Mouse (Mus musculus): Measurements from ENCODE around the gene Ahcyl1. TPM values are rescaled to one million over a fixed set of nuclear protein-coding genes. Genes with fewer than 3 reads are reported as not detected.
"Not testable (repeated sequence)": the region's sequence is repeated elsewhere in the genome, so short reads cannot be mapped to it uniquely, and the experiment has no call there.

Gene Ahcyl1
- polyA plus RNA-seq, 1 experiment, result 53.1 TPM

GRCm38 (mm10) chr3:107667426-107667825 lies 28.9 kb downstream of the Ahcyl1 start:
- Histone ChIP-seq H3K4me1 (ENCODE audit: control insufficient read depth, insufficient read depth, low read length) (no peaks in the 10 kb centered on the region), H3K4me3 (replicated peaks; ENCODE audit: extremely low read depth, low read depth, low read length) (no peak overlapping the region)
- WGBS, result 78% methylated on average over 6 of the region's 6 CpGs
- TF ChIP-seq CTCF (IDR thresholded peaks at IDR 0.05; ENCODE audit: insufficient read depth, low read length) (no peak), POLR2A (IDR thresholded peaks at IDR 0.05; ENCODE audit: borderline replicate concordance, extremely low read depth, low read depth, low read length) (no peak)
- no peak for DNase-seq

GRCm38 (mm10) chr3:107664641-107665040 lies 31.7 kb downstream of the Ahcyl1 start:
- no peak overlapping the region for H3K4me3 ChIP-seq (replicated peaks; ENCODE audit: extremely low read depth, low read depth, low read length)
- no peaks in the 10 kb centered on the region for H3K4me1 ChIP-seq (ENCODE audit: control insufficient read depth, insufficient read depth, low read length)
- TF ChIP-seq POLR2A (IDR thresholded peaks at IDR 0.05; ENCODE audit: borderline replicate concordance, extremely low read depth, low read depth, low read length) (no peak), CTCF (IDR thresholded peaks at IDR 0.05; ENCODE audit: insufficient read depth, low read length) (no peak)
- no peak for DNase-seq
- WGBS, result 93% methylated on average over 1 of the region's 1 CpGs

GRCm38 (mm10) chr3:107659000-107659399 lies 37.4 kb downstream of the Ahcyl1 start:
- TF ChIP-seq POLR2A (IDR thresholded peaks at IDR 0.05; ENCODE audit: borderline replicate concordance, extremely low read depth, low read depth, low read length) (no peak), CTCF (IDR thresholded peaks at IDR 0.05; ENCODE audit: insufficient read depth, low read length) (no peak)

GRCm38 (mm10) chr3:107656888-107657287 lies 39.5 kb downstream of the Ahcyl1 start:
- Histone ChIP-seq H3K4me3 (replicated peaks; ENCODE audit: extremely low read depth, low read depth, low read length) (no peak overlapping the region), H3K4me1 (ENCODE audit: control insufficient read depth, insufficient read depth, low read length) (no peaks in the 10 kb centered on the region)
- DNase-seq, result no peak
- WGBS, result 63% methylated on average over 4 of the region's 4 CpGs
- TF ChIP-seq POLR2A (IDR thresholded peaks at IDR 0.05; ENCODE audit: borderline replicate concordance, extremely low read depth, low read depth, low read length), result no peak
- TF ChIP-seq CTCF (IDR thresholded peaks at IDR 0.05; ENCODE audit: insufficient read depth, low read length), result no peak

More at GRCm38 (mm10) chr3:107659000-107659399, 37.4 kb downstream of the Ahcyl1 start:
- 95% methylated on average over 1 of the region's 1 CpGs for WGBS
- DNase-seq, result no peak
- no peaks in the 10 kb centered on the region for H3K4me1 ChIP-seq (ENCODE audit: control insufficient read depth, insufficient read depth, low read length)
- no peak overlapping the region for H3K4me3 ChIP-seq (replicated peaks; ENCODE audit: extremely low read depth, low read depth, low read length)

- DNase-seq, result no peak
- Histone ChIP-seq H3K4me1 (ENCODE audit: control insufficient read depth, insufficient read depth, low read length) (no peaks in the 10 kb centered on the region), H3K4me3 (replicated peaks; ENCODE audit: extremely low read depth, low read depth, low read length) (no peak overlapping the region)
- TF ChIP-seq POLR2A (IDR thresholded peaks at IDR 0.05; ENCODE audit: borderline replicate concordance, extremely low read depth, low read depth, low read length) (no peak), CTCF (IDR thresholded peaks at IDR 0.05; ENCODE audit: insufficient read depth, low read length) (no peak)
- WGBS, result 85% methylated on average over 2 of the region's 2 CpGs
Measured at GRCm38 (mm10) chr3:107656151-107656550, 40.2 kb downstream of the Ahcyl1 start.

- Histone ChIP-seq H3K4me3 (replicated peaks; ENCODE audit: extremely low read depth, low read depth, low read length) (no peak overlapping the region), H3K4me1 (ENCODE audit: control insufficient read depth, insufficient read depth, low read length) (no peaks in the 10 kb centered on the region)
- TF ChIP-seq CTCF (IDR thresholded peaks at IDR 0.05; ENCODE audit: insufficient read depth, low read length) (no peak), POLR2A (IDR thresholded peaks at IDR 0.05; ENCODE audit: borderline replicate concordance, extremely low read depth, low read depth, low read length) (no peak)
- WGBS, result 64% methylated on average over 3 of the region's 3 CpGs
- DNase-seq, result no peak
Measured at GRCm38 (mm10) chr3:107655491-107655890, 40.9 kb downstream of the Ahcyl1 start.

- no peak overlapping the region for H3K4me3 ChIP-seq (replicated peaks; ENCODE audit: extremely low read depth, low read depth, low read length)
- H3K4me1 ChIP-seq (ENCODE audit: control insufficient read depth, insufficient read depth, low read length), result no peaks in the 10 kb centered on the region
- no peak for DNase-seq
- 70% methylated on average over 3 of the region's 3 CpGs for WGBS
- TF ChIP-seq POLR2A (IDR thresholded peaks at IDR 0.05; ENCODE audit: borderline replicate concordance, extremely low read depth, low read depth, low read length), result no peak
- no peak for TF ChIP-seq CTCF (IDR thresholded peaks at IDR 0.05; ENCODE audit: insufficient read depth, low read length)
Measured at GRCm38 (mm10) chr3:107654861-107655260, 41.5 kb downstream of the Ahcyl1 start.

- Histone ChIP-seq H3K4me1 (ENCODE audit: control insufficient read depth, insufficient read depth, low read length) (no peaks in the 10 kb centered on the region), H3K4me3 (replicated peaks; ENCODE audit: extremely low read depth, low read depth, low read length) (no peak overlapping the region)
- WGBS, result 87% methylated on average over 3 of the region's 3 CpGs
- TF ChIP-seq POLR2A (IDR thresholded peaks at IDR 0.05; ENCODE audit: borderline replicate concordance, extremely low read depth, low read depth, low read length) (no peak), CTCF (IDR thresholded peaks at IDR 0.05; ENCODE audit: insufficient read depth, low read length) (no peak)
- DNase-seq, result no peak
Measured at GRCm38 (mm10) chr3:107652968-107653367, 43.4 kb downstream of the Ahcyl1 start.

- not testable (repeated sequence) for H3K4me3 ChIP-seq (replicated peaks; ENCODE audit: extremely low read depth, low read depth, low read length); H3K4me1 ChIP-seq (ENCODE audit: control insufficient read depth, insufficient read depth, low read length); DNase-seq
- 52% methylated on average over 5 of the region's 5 CpGs for WGBS
Measured at GRCm38 (mm10) chr3:107650276-107650675, 46.1 kb downstream of the Ahcyl1 start.

- DNase-seq, result no peak
- Histone ChIP-seq H3K4me1 (ENCODE audit: control insufficient read depth, insufficient read depth, low read length) (no peaks in the 10 kb centered on the region), H3K4me3 (replicated peaks; ENCODE audit: extremely low read depth, low read depth, low read length) (no peak overlapping the region)
- 47% methylated on average over 3 of the region's 3 CpGs for WGBS
- TF ChIP-seq CTCF (IDR thresholded peaks at IDR 0.05; ENCODE audit: insufficient read depth, low read length) (no peak), POLR2A (IDR thresholded peaks at IDR 0.05; ENCODE audit: borderline replicate concordance, extremely low read depth, low read depth, low read length) (no peak)
Measured at GRCm38 (mm10) chr3:107646947-107647346, 49.4 kb downstream of the Ahcyl1 start.
